Mouse (Mus musculus): ENCODE measurements around the gene Exosc2.

Gene Exosc2

GRCm38 (mm10) chr2:31727576-31728277 is 57.2 kb downstream of the Exosc2 start:
- DNase-seq (ENCODE audit: low read depth) = no peak

GRCm38 (mm10) chr2:31730640-31731039 is 60.1 kb downstream of the Exosc2 start:
- no peak for DNase-seq (ENCODE audit: low read depth)
